Mouse (Mus musculus) cerebellum, adult 9-11 months (tissue): ENCODE measurements at regions not wholly inside any gene's neighbourhood (a gene's known extent, or its start where the extent isn't known, plus 50 kb on each side); places are given as distances from the start of the nearest gene placed in this dataset.

Source experiments
- DNase-seq: peaks from one replicate; pipeline ENCODE4 v3.0.0; 2022

GRCm38 (mm10) chr7:136820291-136820690, 74.1 kb upstream of the Mgmt start:
- no peak for DNase-seq

GRCm38 (mm10) chr7:136825647-136826046, 68.8 kb upstream of the Mgmt start:
- DNase-seq = no peak

- DNase-seq = no peak
Measured at GRCm38 (mm10) chr7:136829621-136830313, 64.6 kb upstream of the Mgmt start.

- no peak for DNase-seq
Measured at GRCm38 (mm10) chr7:136832419-136832818, 62.0 kb upstream of the Mgmt start.

- DNase-seq = no peak
Measured at GRCm38 (mm10) chr7:136838971-136839370, 55.4 kb upstream of the Mgmt start.

- no peak for DNase-seq
Measured at GRCm38 (mm10) chr7:136840224-136840623, 54.2 kb upstream of the Mgmt start.

- DNase-seq = no peak
Measured at GRCm38 (mm10) chr7:136842751-136843150, 51.7 kb upstream of the Mgmt start.

GRCm38 (mm10) chr7:136844282-136844681, 50.1 kb upstream of the Mgmt start:
- DNase-seq = no peak
